Mouse (Mus musculus) adrenal gland, adult 10 weeks (tissue): ENCODE data around the gene Erg. TPM values are rescaled to one million over a fixed set of nuclear protein-coding genes. Genes with fewer than 3 reads are reported as not detected.

Source experiments
- polyA plus RNA-seq: library from polyadenylated mRNA; stranded (reverse); fragments of 350-450 nt; fragmentation: Illumina TruSeq; extraction: RNeasy Lipid Tissue Mini Kit (QIAGEN cat#74804); gene quantifications from one replicate; pipeline ENCODE4 v1.2.3, GENCODE M21; 2014; ENCODE audit warnings: low read depth, low replicate concordance

The Erg gene
- 15.9 TPM for polyA plus RNA-seq

GRCm38 (mm10) chr16:95586311-95586602 is at the start of gene Erg:
Erg (minus strand) TSS chr16:95586593.

Other genes starting within 250 kb of the Erg start
- gene Ets2, start 115.5 kb upstream of the Erg start, polyA plus RNA-seq: 59.3 TPM